Mouse (Mus musculus) kidney, adult 2 months (tissue): ENCODE measurements around the gene Znrf2. TPM values are rescaled to one million over a fixed set of nuclear protein-coding genes. Genes with fewer than 3 reads are reported as not detected.
"Not testable (repeated sequence)": the region's sequence is repeated elsewhere in the genome, so short reads cannot be mapped to it uniquely, and the experiment has no call there.

Experiments used
- DNase-seq: peaks from one replicate; pipeline ENCODE4 v3.0.0; 2021
- H3K27ac ChIP-seq: fragments of 200-500 bp; 2 replicates; pipeline ENCODE4 v1.5.1; 2012; ENCODE audit warnings: low read depth, low read length, control low read depth, inconsistent platforms; ENCODE audit not compliant: insufficient read depth
- H3K27me3 ChIP-seq: fragments of 200-500 bp; replicated peaks from 2 replicates; pipeline ENCODE4 v1.6.1; 2012; ENCODE audit warnings: mild to moderate bottlenecking, moderate library complexity, low read length, inconsistent platforms; ENCODE audit not compliant: control insufficient read depth, insufficient read depth
- H3K36me3 ChIP-seq: fragments of 200-500 bp; 2 replicates; pipeline ENCODE4 v1.6.1; 2012; ENCODE audit warnings: mild to moderate bottlenecking, moderate library complexity, low read length, inconsistent platforms; ENCODE audit not compliant: control insufficient read depth, insufficient read depth
- H3K4me1 ChIP-seq: fragments of 200-500 bp; 2 replicates; pipeline ENCODE4 v1.6.1; 2011; ENCODE audit warnings: low read length; ENCODE audit not compliant: control insufficient read depth, insufficient read depth
- H3K4me3 ChIP-seq: fragments of 200-500 bp; 2 replicates; pipeline ENCODE4 v1.5.1; 2011; ENCODE audit warnings: mild to moderate bottlenecking, low read depth, low read length, control low read depth; ENCODE audit not compliant: insufficient read depth
- CTCF ChIP-seq: fragments of 200-500 bp; conservative IDR thresholded peaks from 2 replicates; pipeline ENCODE4 v1.5.1; 2011; ENCODE audit warnings: low read depth, mild to moderate bottlenecking, control low read depth, low read length, moderate library complexity, mixed read lengths; ENCODE audit not compliant: insufficient read depth, insufficient read length
- POLR2A ChIP-seq: fragments of 200-500 bp; IDR thresholded peaks from one replicate; pipeline ENCODE4 v1.6.1; 2011; ENCODE audit warnings: low read depth, low read length, control low read depth
- WGBS: fragments of 180-500 bp; shearing (Covaris S2); methylation state at CpG from one replicate; pipeline ENCODE4 v1.1.7; 2018; 5-methylcytosine and 5-hydroxymethylcytosine counted together
- polyA plus RNA-seq: library from polyadenylated mRNA; depleted of rRNA; stranded (reverse); fragments of >200 nt; gene quantifications from 2 replicates; pipeline ENCODE4 v1.2.3, GENCODE M21; 2012

The Znrf2 gene
- polyA plus RNA-seq, 1 experiment = 18.1 TPM

DNA sequence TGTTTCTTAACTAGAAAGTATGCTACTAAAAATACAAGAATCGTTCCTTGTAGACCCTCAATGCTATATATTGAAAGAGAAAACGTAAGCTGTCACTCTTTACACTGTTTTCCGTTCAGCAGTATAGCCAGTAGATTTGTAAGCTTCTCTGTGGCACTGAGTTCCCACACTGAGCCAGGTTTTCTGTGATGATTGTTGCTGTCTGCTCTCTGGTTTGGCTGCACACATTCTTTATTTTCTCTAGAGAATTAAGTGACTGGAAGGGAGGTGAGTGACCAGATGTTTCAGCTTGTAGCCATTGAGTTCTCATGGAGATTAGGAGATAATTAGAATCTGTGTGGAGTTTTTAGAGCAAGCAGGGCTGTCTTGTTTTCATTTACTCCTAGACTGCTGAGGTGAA is 3.0 kb downstream of the Znrf2 start:
- DNase-seq = no peak
- no peak overlapping the region for H3K4me3 ChIP-seq
- no peaks in the 10 kb centered on the region for H3K36me3 ChIP-seq
- 74% methylated on average over 3 of the region's 3 CpGs for WGBS
- H3K4me1 ChIP-seq = peaks cover 19% of the 10 kb centered on the region; the same call in 1 of the 2 replicates
- H3K27ac ChIP-seq = no peak overlapping the region
- H3K27me3 ChIP-seq = no peaks in the 10 kb centered on the region
- TF ChIP-seq CTCF = no peak
- TF ChIP-seq POLR2A = no peak

DNA sequence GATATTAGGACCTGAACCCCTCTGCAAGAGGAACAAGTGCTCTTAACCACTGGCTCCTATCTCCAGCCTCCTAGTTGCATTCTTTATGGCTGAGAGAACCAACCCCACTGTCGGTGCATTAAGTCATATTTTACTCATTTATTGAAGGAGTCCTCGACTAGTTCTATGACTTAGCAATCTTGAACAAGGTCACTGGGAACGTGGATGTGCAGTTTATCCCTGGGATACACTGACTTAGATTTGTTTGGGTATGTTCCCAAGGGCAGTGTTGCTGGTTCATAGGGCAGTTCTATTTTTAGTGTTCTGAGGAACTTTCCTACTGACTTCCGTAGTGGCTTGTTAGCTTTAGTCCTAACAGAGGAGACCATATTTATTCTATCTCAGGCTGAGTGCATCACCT is 5.6 kb downstream of the Znrf2 start:
- TF ChIP-seq POLR2A = no peak
- TF ChIP-seq CTCF = no peak
- Histone ChIP-seq H3K4me3 (no peak overlapping the region), H3K27ac (0 out of 2 replicates have a peak overlapping the region, but pooled peaks have one; percentile 55), H3K27me3 (no peaks in the 10 kb centered on the region), H3K4me1 (peaks cover 16% of the 10 kb centered on the region; the same call in 1 of the 2 replicates), H3K36me3 (no peaks in the 10 kb centered on the region)
- WGBS = 22% methylated on average over 4 of the region's 4 CpGs
- DNase-seq = peak; percentile 50

DNA sequence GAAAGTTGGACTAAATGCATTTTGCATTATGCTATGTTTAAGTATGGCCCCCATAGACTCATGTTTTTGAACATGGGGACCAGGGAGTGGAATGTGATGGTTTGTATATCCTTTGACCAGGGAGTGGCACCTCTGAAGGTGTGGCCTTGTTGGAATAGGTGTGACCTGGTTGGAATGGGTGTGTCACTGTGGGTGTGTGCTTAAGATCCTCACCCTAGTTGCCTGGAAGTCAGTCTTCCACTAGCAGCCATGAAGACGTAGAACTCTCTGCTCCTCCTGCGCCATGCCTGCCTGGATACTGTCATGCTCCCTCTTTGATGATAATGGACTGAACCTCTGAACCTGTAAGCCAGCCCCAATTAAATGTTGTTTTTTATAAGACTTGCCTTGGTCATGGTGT is 7.8 kb downstream of the Znrf2 start:
- not testable (repeated sequence) for H3K27ac ChIP-seq, H3K4me3 ChIP-seq, DNase-seq, H3K27me3 ChIP-seq, H3K36me3 ChIP-seq
- WGBS = 93% methylated on average over 2 of the region's 2 CpGs
- peaks cover 23% of the 10 kb centered on the region; the same call in 1 of the 2 replicates for H3K4me1 ChIP-seq

DNA sequence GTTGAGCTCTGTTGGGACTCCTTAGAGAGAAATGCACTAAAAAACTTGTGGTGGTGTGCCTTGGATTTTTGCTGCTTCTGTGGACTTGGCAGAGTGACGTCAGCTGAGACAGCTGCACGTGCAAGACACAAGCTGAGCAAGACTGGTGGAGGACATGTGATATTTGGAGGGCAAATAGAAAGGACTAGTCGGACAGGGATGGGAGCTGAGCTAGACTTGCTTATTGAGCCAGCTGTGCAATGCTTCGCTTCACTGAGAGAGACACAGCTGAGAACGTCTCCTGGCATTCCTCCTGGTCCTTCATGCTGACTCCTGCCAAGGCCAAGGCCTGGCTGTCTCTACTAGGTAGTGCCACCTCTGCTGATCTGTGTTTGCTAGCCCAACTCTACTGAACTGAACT is 10.8 kb downstream of the Znrf2 start:
- no peaks in the 10 kb centered on the region for H3K36me3 ChIP-seq
- H3K4me1 ChIP-seq = peaks cover 25% of the 10 kb centered on the region; the same call in 1 of the 2 replicates
- no peak overlapping the region for H3K4me3 ChIP-seq
- TF ChIP-seq POLR2A (no peak), CTCF (no peak)
- peak; percentile 85 for DNase-seq
- no peak overlapping the region for H3K27ac ChIP-seq
- no peaks in the 10 kb centered on the region for H3K27me3 ChIP-seq
- 42% methylated on average over 5 of the region's 5 CpGs for WGBS

DNA sequence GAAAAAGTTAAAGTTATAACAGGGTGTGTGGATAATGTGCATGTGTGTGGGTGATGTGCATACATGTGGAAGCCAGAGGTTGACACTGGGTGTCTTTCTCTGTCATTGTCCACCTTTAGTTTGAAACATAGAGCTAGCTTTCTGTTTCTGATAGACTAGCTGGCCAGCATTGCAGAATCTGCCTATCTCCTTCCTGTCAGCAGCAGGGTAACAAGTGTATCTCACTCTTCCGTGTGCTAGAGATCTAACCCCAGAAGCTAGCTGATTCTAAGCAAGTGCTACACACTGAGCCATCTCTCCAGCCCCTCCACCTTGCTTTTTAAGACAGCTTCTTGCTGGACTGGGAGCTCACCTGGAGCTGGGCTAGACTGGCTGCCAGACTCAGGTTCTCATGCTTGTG is 11.6 kb downstream of the Znrf2 start:
- TF ChIP-seq POLR2A (no peak), CTCF (no peak)
- Histone ChIP-seq H3K27ac (no peak overlapping the region), H3K36me3 (no peaks in the 10 kb centered on the region), H3K27me3 (no peaks in the 10 kb centered on the region), H3K4me1 (peaks cover 24% of the 10 kb centered on the region; the same call in 1 of the 2 replicates), H3K4me3 (no peak overlapping the region)
- DNase-seq = no peak
- WGBS = 89% methylated on average over 1 of the region's 1 CpGs

DNA sequence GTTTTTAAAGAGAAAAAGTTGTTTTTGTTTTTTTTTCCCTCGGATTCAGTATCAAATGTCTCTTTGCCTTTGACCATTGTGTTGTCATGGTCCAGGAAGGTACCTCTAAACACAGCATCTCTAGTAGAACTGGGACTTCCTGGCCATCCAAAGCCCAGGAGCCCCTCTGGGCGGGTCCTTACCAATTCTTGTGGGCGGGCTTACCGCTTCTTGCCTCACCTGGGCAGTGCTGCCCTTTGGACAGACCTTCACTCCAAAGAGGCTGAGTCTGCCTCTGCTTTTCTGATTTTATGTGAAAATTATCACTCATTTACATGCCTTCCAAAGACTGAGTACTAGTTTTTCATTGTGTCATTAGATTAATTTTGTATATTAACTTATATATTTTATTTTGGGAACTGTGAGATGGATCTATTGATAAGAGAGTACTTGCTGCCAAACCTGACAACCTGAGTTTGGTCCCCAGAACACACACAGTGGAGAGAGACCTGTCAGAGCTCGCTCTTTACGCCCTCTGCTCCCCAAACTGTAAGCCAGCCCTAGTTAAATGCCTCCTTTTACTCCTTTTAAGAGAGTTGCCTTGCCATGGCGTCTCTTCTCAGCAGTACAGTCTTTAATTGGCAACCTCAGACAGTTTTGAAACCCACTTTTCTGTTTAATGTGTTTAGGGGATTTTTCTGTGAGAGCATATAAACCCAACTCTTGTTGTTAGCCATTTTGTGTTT is 13.5 kb downstream of the Znrf2 start:
- Histone ChIP-seq H3K36me3 (no peaks in the 10 kb centered on the region), H3K27ac (peak overlapping the region; percentile 83), H3K27me3 (no peaks in the 10 kb centered on the region), H3K4me1 (peaks cover 24% of the 10 kb centered on the region; the same call in 1 of the 2 replicates), H3K4me3 (no peak overlapping the region)
- DNase-seq = peak; percentile 58
- 66% methylated on average over 7 of the region's 7 CpGs for WGBS
- TF ChIP-seq POLR2A (no peak), CTCF (no peak)

DNA sequence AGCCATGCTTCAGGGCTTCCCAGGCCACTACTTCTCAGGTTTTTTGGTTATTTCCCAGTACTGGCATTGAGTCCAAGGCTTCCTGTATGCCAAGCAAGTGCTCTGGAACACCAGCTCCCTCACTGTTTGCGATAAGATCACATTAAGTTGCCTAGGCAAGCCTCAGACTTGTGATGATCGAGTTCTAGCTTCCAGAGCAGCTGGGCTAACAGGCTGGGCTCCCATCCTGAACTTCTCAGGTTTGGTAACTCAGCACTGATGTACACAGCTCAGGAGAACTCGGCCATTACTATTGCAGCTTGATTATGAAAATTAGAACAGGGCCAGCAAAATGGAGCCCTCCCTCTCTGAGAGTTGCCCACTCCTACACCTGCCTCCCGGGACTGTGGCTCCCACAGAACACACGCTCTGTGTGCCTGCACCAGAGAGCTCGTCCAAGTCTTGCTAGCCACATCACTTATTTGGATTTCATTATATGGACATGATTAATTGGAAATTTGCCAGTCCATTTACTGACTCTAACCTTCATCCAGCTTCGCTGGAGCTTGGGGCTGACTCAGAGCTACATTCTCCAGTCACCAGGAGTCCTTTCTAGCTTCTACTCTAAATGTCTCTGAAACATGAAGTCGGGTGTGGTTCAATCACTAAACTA is 14.5 kb downstream of the Znrf2 start:
- Histone ChIP-seq H3K4me1 (peaks cover 24% of the 10 kb centered on the region; the same call in 1 of the 2 replicates), H3K27me3 (no peaks in the 10 kb centered on the region), H3K36me3 (no peaks in the 10 kb centered on the region), H3K4me3 (no peak overlapping the region), H3K27ac (no peak overlapping the region)
- 39% methylated on average over 8 of the region's 8 CpGs for WGBS
- DNase-seq = peak; percentile 31
- TF ChIP-seq POLR2A (no peak), CTCF (no peak)
